Mouse (Mus musculus): ENCODE data around the gene C1qtnf5. TPM values are rescaled to one million over a fixed set of nuclear protein-coding genes. Genes with fewer than 3 reads are reported as not detected.
A peak's percentile ranks its signal among the peaks of the same experiment; 100 is the strongest.

C1qtnf5 gene
- 10 to 100 TPM; 15.2 to 19.5 TPM for total RNA-seq (2021)
- long read RNA-seq, experiment 1, transcript C1qtnf5-204 (3 exons, 1,365 nt) = major isoform, 24 of 33 reads
- long read RNA-seq, experiment 1, partial matches to known transcripts = 0 of 33 reads
- long read RNA-seq, experiment 1, other reads (novel, unspliced or antisense) = 1 of 33 reads
- long read RNA-seq, experiment 2, transcript C1qtnf5-204 (3 exons, 1,365 nt) = major isoform, 11 of 15 reads
- long read RNA-seq, experiment 2, partial matches to known transcripts = 0 of 15 reads
- long read RNA-seq, experiment 2, other reads (novel, unspliced or antisense) = 1 of 15 reads

GRCm38 (mm10) chr9:44107110-44107509 lies at the start of gene C1qtnf5:
Gene C1qtnf5, plus strand, starts transcription at chr9:44107245.
- DNase-seq = peak; percentile 91
- intact Hi-C loops (cut with DNase I) = loop anchor here (5.0 kb wide), 2 partner anchors 40 to 125 kb away; partner anchors contain the start of gene Usp2

DNA sequence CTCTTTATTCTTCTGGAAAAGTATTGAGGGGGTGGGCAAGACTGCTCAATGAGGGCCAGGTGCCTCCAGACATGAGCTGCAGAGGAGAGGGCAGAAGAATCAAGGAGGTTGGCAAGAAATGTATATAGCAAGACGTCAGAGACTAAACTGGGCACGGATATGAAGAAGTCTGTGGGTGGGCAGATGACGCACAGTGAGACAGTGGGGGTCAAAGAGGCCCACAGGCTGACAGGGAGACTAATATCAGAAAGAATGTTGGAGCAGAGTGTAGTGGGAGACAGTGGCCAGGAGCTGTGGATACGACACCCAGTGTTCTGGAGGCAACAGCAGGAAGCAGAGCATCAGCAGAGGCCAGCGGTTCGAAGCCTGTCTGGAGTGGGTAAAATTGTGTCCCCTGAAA lies 48.4 kb upstream of the C1qtnf5 start:
- intact Hi-C loops (cut with DNase I) = no loop called here
- no peak for DNase-seq

DNA sequence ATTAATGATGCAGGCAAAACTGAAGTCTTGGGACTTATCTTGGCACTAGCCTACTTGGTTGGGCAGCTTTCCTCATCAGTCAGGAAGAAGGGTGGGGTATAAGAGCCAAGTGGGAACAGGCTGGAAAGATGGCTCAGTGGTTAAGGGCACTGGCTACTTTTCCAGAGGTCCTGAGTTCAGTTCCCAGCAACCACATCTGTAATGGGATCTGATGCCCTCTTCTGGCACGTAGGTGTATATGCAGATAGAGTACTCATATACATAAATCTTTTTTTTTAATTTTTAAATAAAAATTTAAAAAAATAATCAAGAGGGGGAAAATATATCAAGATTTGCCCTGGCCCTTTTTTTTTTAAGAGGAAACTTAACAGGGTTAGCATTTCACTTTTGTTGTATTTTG lies 41.9 kb upstream of the C1qtnf5 start:
- DNase-seq = no peak
- intact Hi-C loops (cut with DNase I) = loop anchor here (5.0 kb wide), 1 partner anchor 42 kb away; the partner anchor contains the start of gene C1qtnf5

GRCm38 (mm10) chr9:44066785-44067225 lies 40.2 kb upstream of the C1qtnf5 start, which contains the start of gene Usp2:
Gene Usp2, plus strand, starts transcription at chr9:44067021.
- intact Hi-C loops (cut with DNase I) = loop anchor here (5.0 kb wide), 1 partner anchor 40 kb away; the partner anchor contains the start of gene C1qtnf5
- DNase-seq = peak; percentile 100

GRCm38 (mm10) chr9:44067241-44067959 lies 39.6 kb upstream of the C1qtnf5 start:
- no peak for DNase-seq
- intact Hi-C loops (cut with DNase I) = loop anchor here (5.0 kb wide), 1 partner anchor 40 kb away; the partner anchor contains the start of gene C1qtnf5

DNA sequence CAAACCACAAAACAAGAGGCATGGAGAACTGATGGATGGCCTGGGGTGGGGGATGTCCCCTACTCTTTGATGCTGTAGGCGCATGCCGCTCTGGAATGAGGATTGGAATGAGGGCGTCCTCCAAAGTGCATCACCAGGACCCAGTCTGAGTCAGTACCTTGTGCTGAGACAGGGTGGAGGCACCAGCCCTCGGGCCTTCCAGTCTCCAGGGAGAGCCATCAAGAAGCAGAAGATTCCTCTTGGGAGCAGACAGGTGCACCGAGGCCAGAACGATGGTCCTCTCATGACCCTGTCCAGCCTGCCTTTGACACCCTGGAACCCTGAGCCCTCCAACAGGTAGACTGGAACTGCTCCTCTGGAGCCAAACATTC lies 39.1 kb upstream of the C1qtnf5 start:
- intact Hi-C loops (cut with DNase I) = loop anchor here (5.0 kb wide), 1 partner anchor 39 kb away; the partner anchor contains the start of gene C1qtnf5
- no peak for DNase-seq

DNA sequence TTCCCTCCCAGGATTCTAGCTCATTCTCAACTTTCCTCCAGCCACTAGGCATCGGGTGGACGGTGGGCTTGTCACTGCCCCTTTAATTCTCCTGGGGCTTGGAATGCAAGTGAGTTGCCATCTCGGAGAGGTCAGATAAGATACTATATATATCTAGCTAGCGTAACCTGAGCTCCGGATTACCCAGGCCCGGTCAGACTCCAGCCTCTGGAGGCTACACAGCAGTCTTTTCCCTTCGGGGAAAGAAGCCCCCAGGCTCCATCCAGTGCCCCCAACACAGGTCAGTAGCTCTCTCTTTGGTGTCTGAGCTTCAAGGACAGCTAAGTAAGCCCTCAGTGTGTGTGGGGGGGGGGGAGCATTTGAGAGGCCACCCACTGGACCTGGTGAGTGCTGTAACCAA lies 37.8 kb upstream of the C1qtnf5 start:
- DNase-seq = no peak
- intact Hi-C loops (cut with DNase I) = loop anchor here (5.0 kb wide), 1 partner anchor 38 kb away; the partner anchor contains the start of gene C1qtnf5

GRCm38 (mm10) chr9:44070113-44070843 lies 36.8 kb upstream of the C1qtnf5 start:
- intact Hi-C loops (cut with DNase I) = no loop called here
- DNase-seq = no peak

GRCm38 (mm10) chr9:44070844-44071231 lies 36.2 kb upstream of the C1qtnf5 start:
- intact Hi-C loops (cut with DNase I) = no loop called here

GRCm38 (mm10) chr9:44071914-44072598 lies 35.0 kb upstream of the C1qtnf5 start:
- DNase-seq = peak in 1 of 2 experiments; percentile 39
- intact Hi-C loops (cut with DNase I) = no loop called here

More at GRCm38 (mm10) chr9:44070844-44071231, 36.2 kb upstream of the C1qtnf5 start:
- no peak for DNase-seq

DNA sequence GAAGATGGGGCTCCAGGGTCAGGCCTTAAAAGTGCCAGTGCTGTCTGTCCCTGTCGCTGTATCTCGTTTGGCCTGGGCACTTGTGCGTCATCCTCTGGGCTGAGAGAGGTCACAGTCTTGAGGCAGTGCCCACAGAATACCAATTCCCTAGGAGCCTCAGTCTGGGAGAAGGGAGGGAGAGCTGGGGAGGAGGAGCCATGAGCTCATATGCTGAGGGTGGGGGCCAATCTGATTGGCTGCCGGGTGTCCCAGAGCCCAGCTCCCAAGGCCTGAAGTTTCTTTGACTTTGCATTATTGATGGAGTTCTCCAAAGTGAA lies 34.5 kb upstream of the C1qtnf5 start:
- peak; percentile 39 to 53 for DNase-seq
- intact Hi-C loops (cut with DNase I) = no loop called here

DNA sequence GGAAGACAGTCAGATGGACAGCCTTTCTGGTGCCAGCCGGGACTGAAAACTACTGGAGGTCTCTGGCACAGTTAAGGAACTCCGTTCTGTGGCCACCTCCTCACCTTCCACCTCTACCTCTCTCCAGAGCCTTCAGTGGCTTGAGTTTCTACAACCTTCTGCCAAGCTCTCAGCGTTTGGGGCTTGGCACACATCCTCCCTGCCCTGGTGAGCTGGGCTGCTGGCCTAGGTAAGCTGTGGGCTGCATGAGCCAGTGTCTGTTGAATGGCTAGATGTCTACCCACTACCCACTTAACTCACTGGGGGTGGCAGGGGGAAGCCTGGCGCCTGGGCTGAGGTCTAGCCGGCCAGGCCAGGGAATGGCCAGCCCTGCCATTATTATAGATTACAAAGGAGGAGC lies 33.9 kb upstream of the C1qtnf5 start:
- DNase-seq = no peak

DNA sequence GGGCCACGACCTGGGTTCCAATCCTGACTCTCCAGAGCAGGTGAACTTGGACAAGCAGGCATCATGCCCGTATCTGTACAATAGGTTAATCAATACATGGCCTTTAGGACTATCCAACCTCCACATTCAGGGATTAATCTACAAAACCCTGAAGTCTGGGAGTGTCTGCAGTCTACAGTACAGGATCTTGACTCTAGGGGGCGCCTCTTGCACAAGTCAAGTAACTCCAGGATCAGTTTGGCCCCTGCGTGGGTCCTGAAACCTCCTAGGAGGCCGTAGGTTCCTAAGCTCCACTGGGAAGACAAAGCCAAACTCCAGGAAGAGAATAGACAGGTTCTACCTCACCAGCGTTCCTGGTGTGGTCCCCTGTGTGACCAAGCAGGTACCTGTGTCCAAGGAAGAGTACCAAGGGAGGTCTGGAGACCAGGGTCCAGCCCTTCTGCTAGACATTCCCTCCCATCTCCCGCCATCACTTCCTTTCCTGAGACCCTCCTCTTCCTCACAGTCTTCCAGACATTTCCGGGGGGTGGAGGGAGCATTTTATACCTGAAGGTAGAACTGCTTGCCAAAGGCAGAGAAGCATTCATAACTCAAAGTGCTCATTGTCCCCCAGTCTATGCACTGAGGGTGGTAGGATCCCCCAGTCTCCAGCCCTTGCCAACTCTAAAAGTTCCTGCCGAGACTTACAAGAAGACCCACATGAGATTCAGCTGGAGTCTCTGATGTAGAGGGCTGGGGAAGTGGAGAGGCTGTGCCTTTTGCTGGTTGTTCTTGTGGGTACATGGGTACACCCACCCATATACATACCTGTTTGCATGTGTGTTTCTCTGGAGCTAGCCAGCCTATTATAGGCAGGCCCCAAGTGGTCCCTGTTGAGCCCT lies 32.4 kb upstream of the C1qtnf5 start:
- intact Hi-C loops (cut with DNase I) = no loop called here
- DNase-seq = peak in 1 of 2 experiments; percentile 50

More for the DNA sequence above, 33.9 kb upstream of the C1qtnf5 start:
- intact Hi-C loops (cut with DNase I) = loop anchor here (1.0 kb wide), 1 partner anchor 19 kb away; no protein-coding TSS in a partner anchor

DNA sequence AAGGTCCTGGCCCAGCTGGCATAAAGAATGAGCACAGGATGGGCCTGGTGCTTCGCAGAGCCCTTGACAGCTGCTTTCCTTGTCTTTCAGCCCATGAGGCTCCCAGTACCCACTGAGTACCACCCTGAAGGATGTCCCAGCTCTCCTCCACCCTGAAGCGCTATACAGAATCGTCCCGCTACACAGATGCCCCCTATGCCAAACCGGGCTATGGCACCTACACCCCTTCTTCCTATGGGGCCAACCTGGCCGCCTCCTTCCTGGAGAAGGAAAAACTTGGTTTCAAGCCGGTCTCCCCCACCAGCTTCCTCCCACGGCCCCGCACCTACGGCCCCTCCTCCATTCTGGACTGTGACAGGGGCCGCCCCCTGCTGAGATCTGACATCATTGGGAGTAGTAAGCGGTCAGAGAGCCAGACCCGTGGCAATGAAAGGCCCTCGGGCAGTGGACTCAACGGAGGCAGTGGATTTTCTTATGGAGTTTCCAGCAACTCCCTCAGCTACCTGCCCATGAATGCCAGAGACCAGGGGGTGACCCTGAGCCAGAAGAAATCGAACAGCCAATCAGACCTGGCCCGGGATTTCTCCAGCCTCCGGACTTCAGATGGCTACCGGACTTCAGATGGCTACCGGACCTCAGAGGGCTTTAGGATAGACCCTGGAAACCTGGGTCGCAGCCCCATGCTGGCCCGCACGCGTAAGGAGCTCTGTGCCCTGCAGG lies 31.6 kb upstream of the C1qtnf5 start:
- no peak for DNase-seq
- intact Hi-C loops (cut with DNase I) = no loop called here

DNA sequence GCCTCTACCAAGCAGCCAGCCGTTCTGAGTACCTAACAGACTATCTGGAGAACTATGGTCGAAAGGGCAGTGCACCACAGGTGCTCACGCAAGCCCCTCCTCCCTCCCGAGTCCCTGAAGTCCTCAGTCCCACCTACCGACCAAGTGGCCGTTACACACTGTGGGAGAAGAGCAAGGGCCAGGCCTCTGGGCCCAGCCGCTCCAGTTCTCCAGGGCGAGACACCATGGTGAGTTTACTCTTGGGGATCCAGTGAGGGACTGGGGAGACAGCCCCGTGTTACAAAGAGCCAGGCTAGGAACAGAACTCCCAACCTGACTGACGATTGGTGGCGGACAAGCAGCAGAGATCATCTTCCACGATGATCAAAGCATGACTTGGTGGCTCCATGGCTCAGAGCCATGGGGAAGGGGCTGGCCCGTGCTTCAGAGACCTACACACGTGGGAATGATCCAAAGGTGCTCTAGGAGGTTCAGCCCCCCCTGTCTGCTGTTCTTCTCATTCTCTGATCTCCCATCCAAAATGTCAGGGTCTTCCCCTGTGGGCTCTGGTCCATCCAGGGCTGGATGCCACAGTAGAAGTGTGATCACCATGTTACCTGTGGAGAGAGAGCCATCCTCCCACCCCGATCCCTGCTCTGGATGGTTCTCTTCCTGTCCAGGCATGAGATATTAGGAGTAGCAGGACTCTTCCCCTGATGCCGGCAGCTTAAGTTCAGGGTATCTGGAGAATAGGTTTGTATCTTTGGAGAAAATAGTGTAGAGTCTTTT lies 30.9 kb upstream of the C1qtnf5 start:
- DNase-seq = no peak
- intact Hi-C loops (cut with DNase I) = no loop called here

DNA sequence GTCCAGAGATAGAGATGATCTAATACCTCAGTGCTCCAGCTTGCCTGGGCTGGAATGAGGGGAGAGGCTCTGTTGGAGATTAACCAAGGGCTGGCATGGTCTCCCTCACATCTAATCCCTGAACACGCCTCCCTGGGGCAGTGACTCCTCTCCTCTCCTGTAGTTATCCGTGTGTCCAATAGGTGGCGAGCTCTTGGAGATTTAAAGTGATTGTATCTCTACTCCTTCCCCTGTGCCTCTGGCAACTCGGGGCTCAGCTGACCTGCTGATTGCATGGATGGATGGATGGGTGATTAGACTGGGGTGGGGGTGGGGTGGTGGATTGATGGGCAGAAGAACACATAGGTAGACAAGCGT lies 30.3 kb upstream of the C1qtnf5 start:
- intact Hi-C loops (cut with DNase I) = no loop called here
- DNase-seq = peak; percentile 57 to 75

DNA sequence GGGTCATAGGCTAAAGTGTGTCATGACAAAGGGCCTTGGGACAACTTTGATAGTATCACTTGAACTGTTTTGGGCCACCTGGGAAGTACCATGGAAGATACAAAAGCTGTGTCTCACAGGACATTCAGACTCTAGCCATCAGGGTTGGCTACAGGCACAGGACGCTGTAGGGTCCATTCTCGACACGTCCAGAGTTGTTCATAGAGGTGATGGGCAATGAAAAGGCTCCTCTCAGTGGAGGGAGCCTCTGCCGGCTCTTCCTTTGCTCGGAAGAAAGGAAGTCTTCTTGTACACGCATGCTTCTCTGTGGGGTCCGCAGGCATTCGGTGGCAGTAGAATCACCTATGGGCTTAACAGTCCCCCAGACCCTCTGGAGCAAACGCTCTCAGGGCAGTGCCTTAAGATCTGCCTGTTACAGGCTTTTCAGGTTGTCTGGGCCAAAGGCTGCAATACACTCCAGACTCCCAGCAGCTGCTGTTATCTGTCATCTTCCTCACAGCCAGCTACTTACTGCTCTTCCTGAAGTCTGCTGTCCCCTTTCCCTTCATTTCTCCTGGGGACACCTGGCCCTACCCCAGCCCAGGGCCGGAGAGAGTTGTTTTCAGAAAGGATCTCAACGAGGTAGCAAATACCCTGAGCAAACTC lies 29.7 kb upstream of the C1qtnf5 start:
- DNase-seq = no peak
- intact Hi-C loops (cut with DNase I) = no loop called here

All from heart, postnatal 14 days (tissue).